Mouse (Mus musculus) layer of hippocampus, postnatal 10 days (tissue): ENCODE data around the gene Prr13. TPM values are rescaled to one million over a fixed set of nuclear protein-coding genes. Genes with fewer than 3 reads are reported as not detected.

ENCODE experiments used
- DNase-seq, 2 experiments: peaks; one replicate each; pipeline ENCODE4 v3.0.0; 2021; ENCODE audit warnings: low spot score in 2 of 2
- long read RNA-seq: library from polyadenylated mRNA; stranded (forward); transcript quantifications from one replicate; pipeline ENCODE4 v2.0.0, GENCODE M21; 2023
- total RNA-seq, 2 experiments: library from RNA; stranded (reverse); gene quantifications; 2 replicates each; pipeline ENCODE4 v1.2.3; 2021

Gene Prr13
- 10 to 100 TPM; 23.3 to 23.4 TPM for total RNA-seq
- long read RNA-seq, transcript Prr13-201 (5 exons, 1,224 nt): minor isoform, 13 of 44 reads
- long read RNA-seq, transcript Prr13-204 (4 exons, 1,055 nt): major isoform, 25 of 44 reads
- long read RNA-seq, partial matches to known transcripts: 0 of 44 reads
- long read RNA-seq, other reads (novel, unspliced or antisense): 2 of 44 reads

DNA sequence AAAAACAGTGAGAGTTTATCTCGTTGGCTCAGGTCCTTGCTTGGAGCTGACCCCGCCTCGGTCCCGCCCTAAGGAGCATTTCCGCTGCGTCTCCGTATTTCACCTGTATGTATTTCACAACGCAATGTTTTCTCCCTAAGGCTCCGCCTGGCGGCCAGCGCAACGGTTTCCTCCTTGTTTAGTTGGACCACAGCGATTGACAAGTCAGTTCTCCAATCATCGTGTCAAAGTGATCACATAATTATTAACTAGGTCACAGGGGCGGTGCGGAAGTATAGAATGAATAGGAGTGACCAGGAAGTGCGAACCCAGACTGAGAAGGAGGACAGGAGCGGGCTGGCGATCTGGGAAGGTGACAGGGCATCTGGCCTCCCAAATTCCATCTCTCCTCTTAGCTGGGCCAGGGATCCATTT, at the start of gene Prr13:
Gene Prr13 (plus strand): TSS at position 125 of the 414 bp plus-strand sequence.
- DNase-seq: peak; percentile 78 to 83

DNA sequence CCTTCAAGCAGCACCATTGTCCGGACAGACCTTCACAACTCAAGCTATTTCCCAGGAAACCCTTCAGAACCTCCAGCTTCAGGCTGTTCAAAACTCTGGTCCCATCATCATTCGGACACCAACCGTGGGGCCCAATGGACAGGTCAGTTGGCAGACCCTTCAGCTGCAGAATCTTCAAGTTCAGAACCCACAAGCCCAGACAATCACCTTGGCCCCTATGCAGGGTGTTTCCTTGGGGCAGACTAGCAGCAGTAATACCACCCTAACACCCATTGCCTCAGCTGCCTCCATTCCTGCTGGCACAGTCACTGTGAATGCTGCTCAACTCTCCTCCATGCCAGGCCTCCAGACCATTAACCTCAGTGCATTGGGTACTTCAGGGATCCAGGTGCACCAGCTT, 49.5 kb upstream of the Prr13 start:
- no peak for DNase-seq

DNA sequence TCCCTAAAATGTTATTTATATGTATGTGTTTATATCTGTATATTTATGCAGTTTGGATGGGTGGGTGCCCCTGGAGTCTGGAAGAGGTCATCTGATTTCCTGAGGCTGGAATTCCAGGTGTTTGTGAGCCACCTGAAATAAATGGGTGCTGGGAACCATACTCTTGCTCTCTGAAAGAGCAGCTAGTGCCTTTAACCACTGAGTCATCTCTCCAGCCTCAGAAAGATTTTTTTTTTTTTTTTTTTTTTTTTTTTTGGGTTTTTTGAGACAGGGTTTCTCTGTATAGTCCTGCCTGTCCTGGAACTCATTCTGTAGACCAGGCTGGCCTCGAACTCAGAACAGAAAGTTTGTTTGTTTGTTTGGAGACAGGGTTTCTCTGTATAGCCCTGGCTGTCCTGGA, 47.8 kb upstream of the Prr13 start:
- DNase-seq: no peak

DNA sequence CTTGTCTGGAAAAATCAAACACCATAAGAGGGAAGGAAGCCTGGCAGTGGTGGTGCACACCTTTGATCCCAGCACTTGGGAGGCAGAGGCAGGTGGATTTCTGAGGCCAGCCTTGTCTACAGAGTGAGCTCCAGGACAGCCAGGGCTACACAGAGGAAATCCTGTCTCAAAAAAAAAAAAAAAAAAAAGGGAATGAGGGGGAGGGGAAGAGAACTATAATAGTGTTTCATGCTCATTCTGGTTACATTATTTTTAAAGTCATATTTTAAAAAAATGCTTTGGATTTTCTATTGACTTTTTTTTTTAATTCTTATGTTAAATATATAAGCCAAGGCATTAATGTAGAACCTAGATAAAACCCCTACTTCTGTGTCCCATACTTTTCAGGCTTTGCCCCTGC, 45.1 kb upstream of the Prr13 start:
- no peak for DNase-seq

DNA sequence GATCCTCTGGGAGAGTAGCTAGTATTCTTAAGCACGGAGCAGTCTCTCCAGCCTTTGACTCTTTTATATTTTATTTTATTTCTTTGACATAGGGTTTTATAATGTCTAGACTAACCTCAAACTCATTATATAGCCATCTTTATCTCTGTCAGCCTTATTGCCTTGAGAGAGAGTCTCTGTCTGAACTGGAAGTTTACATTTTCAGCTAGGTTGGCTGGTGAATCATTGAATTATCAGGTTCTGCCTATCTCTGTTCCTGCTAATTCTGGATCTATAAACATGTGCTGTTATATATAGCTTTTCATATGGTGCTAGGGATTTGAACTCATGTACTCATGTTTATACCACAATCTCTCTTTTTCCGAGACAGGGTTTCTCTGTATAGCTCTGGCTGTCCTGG, 41.3 kb upstream of the Prr13 start:
- DNase-seq: no peak

DNA sequence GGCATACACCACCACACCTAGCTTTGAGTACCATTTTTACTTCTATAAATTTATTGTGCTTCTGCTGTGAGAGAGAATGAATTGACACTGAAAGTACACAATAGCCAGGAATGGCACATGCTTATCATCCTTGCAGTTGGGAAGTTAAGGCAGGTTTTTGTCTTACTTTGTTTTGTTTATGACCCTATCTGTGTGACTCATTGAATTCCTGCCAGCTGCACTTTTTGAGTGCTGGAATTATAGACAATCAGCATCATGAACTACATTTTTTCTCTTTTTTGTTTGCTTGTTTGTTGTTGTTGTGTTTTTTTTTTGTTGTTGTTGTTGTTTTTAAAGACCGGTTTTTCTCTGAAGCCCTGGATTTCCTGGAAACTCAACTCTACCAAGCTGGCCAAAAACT, 37.8 kb upstream of the Prr13 start:
- DNase-seq: no peak

DNA sequence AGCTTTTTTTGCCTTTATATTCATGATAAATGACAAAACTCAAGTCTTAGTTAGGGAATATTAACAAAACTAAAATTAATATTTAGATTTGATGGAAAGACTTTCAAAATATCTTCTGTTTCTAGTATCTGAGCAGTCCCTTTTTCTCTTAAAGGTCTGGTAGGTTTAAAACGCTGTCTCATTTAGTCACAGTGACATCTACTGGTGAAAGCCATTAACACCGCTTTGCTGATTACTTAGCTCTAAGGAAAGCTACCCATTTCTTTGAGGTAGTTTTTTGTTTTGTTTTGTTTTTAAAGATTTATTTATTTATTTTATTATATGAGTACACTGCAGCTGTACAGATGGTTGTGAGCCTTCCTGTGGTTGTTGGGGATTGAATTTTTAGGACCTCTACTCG, 37.4 kb upstream of the Prr13 start:
- peak in 1 of 2 experiments; percentile 48 for DNase-seq

DNA sequence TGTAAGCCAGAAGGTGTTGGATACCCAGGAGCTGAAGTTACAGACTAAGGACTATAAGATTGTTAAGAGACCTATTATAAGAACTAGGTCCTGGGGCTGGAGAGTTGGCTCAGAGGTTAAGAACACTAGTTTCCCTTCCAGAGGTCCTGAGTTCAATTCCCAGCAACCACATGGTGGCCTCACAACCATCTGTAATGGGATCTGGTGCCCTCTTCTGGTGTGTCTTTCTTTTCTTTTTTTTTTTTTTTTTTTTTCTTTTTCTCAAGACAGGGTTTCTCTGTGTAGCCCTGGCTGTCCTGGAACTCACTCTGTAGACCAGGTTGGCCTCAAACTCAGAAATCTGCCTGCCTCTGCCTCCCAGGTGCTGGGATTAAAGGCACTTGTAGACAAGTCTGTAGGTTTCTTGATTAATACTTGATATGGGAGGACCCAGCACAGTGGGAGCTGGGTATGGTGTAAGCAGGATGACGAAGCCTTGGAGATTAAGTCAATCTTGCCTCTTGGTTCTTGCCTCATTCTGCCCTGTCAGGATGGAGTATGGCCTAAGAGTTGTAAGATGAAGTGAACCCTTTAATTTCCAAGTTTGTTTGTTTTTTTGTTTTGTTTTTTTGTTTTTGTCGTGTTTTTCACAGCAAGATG, 35.1 kb upstream of the Prr13 start:
- no peak for DNase-seq

DNA sequence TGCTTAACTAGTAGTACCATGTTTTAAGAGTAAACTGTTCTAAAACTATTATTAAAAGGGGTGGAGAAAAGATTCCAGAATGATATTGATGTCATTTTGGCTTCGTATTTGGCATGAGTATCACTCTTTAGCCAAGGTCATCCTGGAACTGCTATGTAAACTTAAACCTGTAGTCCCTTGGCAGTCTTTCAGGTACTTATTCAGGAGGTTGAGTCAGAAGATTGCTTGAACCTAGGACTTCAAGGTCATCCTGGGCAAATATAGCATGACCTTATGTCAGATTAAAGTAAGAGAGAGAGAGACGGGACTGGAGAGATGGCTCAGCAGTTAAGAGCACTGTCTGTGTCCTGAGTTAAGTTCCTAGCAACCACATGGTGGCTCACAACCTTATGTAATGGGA, 34.2 kb upstream of the Prr13 start:
- DNase-seq: no peak

DNA sequence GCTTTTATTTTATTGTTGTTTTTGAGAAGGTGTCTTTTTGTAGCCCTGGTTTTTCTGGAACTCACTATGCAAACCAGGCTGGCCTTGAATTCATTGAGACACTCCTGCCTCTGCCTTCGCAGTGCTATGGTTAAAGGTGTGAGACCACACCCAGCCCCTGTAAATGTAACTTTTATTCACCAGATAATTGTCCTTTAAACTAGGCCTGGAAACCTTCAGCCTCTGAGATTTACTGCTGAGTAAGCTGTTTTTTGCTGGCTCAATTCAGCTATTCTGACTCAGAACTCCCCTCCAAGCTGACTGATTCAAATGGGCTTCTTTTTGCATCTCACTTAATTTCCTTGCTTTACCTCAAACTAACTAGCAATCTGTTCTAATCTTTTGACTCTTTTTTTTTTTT, 31.9 kb upstream of the Prr13 start:
- no peak for DNase-seq

DNA sequence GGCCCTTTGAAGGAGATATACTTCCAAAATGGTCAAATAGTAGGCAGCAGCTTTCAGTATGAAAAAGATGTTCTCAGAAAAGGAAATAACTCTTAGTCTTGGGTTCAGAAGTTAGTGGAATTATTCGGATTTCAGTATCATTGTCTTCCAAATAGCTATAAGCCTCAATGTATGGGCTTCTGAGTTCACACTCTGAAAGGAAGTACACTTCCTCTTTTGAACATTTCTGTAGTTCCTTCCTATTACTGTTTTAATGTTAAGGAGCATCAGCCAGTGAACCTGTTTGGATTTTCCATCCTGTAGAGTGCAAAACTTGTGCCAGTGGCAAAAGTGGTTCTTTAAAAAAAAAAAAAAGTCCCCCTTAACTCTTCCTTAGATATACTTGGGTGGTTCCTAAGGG, 26.8 kb upstream of the Prr13 start:
- DNase-seq: no peak

DNA sequence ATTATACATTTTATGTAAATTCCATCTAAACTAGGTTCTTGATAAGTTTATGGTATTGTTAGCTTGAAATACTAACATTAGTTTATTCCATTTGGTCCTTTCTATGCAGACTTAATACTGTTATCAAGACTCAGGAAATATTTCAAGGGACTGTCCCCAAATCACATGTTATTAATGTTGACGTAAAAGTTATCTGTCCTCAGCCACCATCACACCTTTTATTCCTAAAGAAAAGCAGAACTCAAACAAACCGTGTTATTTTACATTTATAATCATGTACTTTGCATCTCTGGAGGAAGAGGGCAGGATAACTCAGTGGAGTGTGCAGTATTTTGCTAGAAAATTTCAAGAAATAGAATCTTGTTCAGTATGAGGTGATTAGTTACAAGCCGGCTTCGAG, 25.7 kb upstream of the Prr13 start:
- no peak for DNase-seq

DNA sequence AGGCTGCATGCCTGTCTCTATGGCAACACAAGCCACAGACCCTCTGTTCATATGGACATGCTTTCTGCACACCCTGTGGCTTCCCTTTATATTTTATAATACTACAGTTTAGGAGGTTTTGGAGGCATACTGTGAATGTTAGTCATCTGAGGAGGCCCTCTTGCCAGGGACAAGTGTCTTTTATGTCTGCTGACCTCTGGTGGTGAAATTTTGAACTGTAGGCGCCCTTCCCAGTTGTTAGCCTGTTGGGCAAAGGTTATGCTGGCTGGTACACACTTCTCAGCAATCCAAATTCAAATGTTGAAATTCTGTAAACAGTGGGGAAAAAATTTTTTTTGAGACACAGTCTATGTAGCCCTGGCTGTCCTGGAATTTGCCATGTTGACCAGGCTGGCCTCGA, 16.3 kb upstream of the Prr13 start:
- DNase-seq: peak; percentile 87 to 91

DNA sequence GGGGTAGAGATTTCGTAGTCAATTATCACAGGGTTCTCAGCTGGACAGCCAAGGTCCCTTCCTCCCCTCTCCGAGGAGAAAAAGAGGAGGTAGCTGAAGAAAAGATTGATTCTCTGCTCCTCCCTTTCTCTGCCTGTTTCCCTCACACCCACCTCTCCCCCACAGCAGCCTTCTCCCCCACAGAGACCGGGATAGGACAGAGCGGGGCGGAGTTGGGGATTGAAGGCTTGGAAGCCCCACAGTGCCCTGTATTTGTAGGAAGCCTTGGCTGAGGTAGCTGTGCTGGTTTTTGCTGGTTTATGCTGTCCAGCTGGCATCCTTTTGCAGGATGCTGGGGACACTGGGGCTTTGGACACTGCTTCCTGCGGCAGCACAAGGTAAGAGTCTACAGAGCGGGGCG, 13.7 kb upstream of the Prr13 start, which contains the start of gene Amhr2:
Gene Amhr2 (plus strand): TSS at position 222 of the 400 bp plus-strand sequence.
- DNase-seq: no peak

DNA sequence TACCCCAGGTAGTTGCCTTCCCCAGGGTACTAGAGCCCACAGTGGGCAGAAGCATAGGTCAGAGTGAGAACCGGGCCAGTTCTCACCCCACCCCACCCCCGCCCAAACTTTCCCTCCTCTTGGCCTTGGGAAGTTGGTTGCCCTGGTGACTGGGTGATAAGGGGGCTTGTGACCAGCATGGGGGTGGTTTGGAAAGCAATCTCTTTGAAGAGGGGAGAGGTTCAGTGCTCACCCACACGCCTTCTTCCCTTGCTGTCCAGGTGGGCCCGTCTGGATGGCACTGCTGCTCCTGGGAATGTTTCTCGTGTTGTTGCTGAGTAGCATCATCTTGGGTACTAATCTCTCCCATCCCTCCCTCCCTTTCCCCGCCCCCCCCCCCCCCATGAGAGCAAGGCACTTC, 12.4 kb upstream of the Prr13 start:
- DNase-seq: no peak

DNA sequence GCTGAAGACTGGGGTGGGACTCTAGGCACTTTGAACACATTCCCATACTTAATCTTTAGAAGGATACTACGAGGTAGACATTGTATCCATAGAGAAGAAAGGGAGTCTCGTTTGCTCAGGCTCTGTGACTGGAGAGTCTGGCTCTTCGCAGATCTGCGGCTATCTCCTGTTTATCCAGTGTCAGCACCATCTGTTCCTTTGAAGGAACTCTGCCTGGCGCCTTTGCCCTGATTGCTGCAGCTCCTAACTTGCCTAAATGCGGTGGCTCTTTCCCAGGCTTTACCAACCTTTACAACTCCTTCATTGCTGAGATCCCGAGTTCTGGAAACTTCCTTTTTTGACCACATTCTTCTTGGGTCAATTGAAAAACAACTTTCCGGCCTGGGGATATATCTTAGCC, 9.5 kb upstream of the Prr13 start:
- no peak for DNase-seq

DNA sequence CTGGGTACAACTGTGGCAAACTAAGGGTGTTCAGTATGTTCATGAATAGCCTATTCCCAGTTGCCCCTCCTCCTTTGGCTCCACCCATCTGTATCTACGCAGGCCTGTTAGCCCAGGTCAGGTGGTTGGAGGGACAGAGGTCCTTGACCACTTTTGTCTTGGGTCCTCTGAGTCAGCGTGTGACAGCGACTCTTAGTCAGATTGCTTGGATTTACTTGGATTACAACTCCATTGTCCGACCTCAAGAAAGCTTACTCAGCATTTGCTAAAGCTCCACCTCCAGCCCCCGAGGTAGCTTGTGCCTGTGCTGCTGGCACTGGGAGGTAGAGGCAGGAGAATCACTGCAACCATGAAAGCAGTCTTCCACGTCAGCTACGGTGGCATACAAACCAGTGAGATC, 7.9 kb upstream of the Prr13 start:
- no peak for DNase-seq

DNA sequence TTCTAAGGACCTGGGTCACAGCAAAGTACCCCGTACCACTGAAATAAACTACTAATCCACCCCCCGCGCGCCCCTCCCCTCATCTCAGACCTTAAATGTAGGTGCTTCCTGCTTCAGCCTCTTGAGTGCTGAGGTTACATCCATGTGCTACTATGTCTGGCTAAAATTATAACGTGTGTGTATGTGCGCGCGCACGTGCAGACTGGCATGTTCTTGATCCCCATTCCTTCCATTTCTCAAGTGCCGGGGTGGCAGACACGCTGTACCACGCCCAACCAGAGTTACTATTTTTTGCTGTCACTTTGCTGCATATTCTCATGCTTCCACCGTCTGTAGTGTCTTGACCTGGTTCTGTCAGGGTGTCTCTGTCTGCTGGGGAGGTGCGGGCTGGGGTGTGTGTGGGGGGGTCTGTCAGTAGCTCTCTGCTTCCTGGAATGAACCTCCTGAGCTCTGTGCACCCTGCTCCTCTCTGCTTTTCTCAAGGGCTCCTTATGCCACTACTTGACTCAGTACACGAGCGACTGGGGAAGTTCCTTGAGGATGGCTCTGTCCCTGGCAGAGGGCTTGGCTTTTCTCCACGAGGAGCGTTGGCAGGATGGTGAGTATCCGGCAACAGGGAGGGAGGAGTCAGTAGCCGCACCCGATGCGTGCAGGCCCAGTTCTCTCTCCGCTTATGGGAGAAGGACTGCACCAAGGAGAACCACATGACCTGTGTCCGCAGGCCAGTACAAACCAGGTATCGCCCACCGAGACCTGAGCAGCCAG, 7.0 kb upstream of the Prr13 start:
- no peak for DNase-seq

DNA sequence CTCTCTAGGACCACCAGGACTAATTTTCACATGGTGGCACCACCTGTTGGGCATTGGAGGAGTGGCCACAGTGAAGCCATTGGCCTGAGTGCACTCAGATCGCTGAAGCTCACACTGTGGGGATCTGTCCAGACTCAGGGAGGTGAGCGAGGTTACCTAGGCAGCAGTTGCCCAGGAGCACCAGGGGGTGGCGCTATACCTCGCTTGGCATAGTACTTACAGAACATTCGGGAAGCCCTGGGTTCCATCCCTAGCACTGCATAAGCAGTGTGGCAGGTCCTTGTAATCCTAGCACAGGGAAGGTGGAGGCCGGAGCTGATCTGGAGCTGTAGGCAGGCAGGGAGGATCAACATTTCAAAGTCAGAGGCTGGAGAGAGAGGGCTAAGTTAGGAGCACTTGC, 2.8 kb upstream of the Prr13 start:
- DNase-seq: no peak

DNA sequence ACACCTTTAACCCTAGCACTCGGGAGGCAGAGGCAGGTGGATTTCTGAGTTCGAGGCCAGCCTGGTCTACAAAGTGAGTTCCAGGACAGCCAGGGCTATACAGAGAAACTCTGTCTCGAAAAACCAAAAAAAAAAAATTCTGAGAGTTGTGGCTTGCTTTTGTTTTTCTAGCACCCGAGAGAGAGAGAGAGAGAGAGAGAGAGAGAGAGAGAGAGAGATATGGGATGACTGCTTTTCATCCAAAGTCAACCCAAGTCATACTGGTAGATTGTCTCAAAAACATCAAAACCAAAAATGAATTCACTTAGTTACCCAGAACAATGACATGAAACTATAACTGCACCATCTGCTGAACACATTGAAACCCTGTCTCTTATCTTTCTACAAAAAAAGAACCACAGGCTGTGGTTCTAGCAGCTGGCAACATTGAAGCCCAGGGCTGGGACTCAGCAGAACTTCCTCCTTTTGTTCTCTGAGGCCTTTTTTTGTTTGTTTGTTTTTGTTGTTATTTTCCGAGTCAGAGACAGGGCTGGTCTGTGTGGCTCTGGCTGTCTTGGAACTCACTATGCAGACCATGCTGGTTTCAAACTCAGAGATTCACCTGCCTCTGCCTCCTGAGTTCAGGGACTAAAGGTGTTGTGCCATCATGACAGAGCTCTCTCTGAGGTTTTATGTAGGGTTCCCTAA, 635 bp upstream of the Prr13 start:
- no peak for DNase-seq

DNA sequence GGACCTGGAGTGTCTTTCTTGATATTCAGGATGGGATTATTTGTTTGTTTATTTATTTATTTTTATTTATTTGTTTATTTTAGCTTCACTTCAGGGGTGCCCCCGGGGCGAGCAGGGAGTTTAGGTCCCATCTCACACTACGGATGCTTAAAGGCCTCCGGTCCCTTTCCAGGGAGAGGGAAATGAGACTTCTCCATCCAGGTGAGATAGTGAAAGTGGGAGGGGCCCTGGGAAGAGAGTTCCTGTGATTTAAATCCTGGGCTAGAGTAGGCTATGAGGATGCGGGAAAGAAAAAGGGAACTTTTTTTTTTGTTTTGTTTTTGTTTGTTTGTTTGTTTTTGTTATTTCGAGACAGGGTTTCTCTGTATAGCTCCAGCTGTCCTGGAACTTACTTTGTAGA, 553 bp downstream of the Prr13 start:
- DNase-seq: no peak

DNA sequence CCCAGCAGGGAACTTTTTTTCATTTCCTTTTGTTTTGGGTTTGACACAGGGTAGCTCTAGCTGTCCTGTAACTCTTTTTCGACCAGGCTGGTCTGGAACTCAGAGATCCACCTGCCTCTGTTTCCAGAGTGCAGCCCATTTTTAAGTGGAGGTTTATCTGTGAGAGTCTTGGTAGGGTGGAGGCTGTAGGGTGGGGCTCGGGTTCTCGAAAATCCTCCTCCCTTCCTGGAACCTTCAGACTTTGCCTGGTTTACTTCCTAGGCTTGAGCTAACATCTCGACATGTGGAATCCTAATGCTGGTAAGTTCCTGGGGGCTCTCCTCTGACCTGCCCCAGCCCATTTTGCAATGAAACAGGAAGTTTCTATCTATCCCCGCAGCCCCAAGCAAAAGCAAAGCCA, 1.0 kb downstream of the Prr13 start:
- no peak for DNase-seq
